Mouse (Mus musculus): Measurements from ENCODE around the gene Cirbp. TPM values are rescaled to one million over a fixed set of nuclear protein-coding genes. Genes with fewer than 3 reads are reported as not detected.

Cirbp gene
- polyA plus RNA-seq, 1 experiment from 2014 or later = 398 TPM

DNA sequence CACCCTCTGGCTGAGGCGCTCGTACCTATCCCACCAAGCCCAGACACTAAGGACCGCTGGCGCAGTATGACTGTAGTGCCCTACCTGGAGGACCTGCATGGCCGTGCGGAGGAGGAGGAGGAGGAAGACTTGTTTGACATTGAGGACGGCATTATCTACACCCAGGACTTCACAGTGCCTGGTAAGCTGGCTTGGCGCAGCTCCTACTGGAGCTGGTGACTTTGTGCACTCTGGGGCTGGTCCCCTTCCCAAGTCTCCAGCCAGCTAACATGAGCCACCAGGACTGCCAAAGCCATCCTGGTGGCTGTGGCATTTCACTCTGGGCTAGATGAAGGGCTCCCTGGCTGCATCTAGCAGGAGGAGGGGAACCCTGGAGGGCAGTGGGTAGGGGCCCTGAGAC is 37.9 kb upstream of the Cirbp start:
- no peak overlapping the region for H3K27ac ChIP-seq (ENCODE audit: low read length)
- WGBS = 96% methylated on average over 8 of the region's 8 CpGs
- H3K27me3 ChIP-seq (ENCODE audit: control insufficient read depth, insufficient read depth, low read depth, low read length) = no peaks in the 10 kb centered on the region
- H3K9me3 ChIP-seq (replicated peaks; ENCODE audit: control insufficient read depth, low read length, poor library complexity, severe bottlenecking) = no peaks in the 10 kb centered on the region
- ATAC-seq = no peak
- peaks cover 31% of the 10 kb centered on the region for H3K36me3 ChIP-seq (ENCODE audit: control insufficient read depth, insufficient read depth, low read length)
- H3K4me1 ChIP-seq (ENCODE audit: control insufficient read depth, insufficient read depth, low read length) = no peaks in the 10 kb centered on the region
- H3K4me2 ChIP-seq (ENCODE audit: low read length) = no peak overlapping the region
- no peak overlapping the region for H3K9ac ChIP-seq (ENCODE audit: low read depth, low read length)
- H3K4me3 ChIP-seq (ENCODE audit: low read depth, low read length) = no peak overlapping the region

GRCm38 (mm10) chr10:80129846-80130245 is 35.9 kb upstream of the Cirbp start:
- H3K4me2 ChIP-seq (ENCODE audit: low read length) = no peak overlapping the region
- H3K4me1 ChIP-seq (ENCODE audit: control insufficient read depth, insufficient read depth, low read length) = no peaks in the 10 kb centered on the region
- H3K36me3 ChIP-seq (ENCODE audit: control insufficient read depth, insufficient read depth, low read length) = peaks cover 46% of the 10 kb centered on the region
- no peaks in the 10 kb centered on the region for H3K9me3 ChIP-seq (replicated peaks; ENCODE audit: control insufficient read depth, low read length, poor library complexity, severe bottlenecking)
- H3K4me3 ChIP-seq (ENCODE audit: low read depth, low read length) = no peak overlapping the region
- H3K27me3 ChIP-seq (ENCODE audit: control insufficient read depth, insufficient read depth, low read depth, low read length) = no peaks in the 10 kb centered on the region
- WGBS = 92% methylated on average over 9 of the region's 9 CpGs
- no peak overlapping the region for H3K27ac ChIP-seq (ENCODE audit: low read length)
- H3K9ac ChIP-seq (ENCODE audit: low read depth, low read length) = no peak overlapping the region
- no peak for ATAC-seq

DNA sequence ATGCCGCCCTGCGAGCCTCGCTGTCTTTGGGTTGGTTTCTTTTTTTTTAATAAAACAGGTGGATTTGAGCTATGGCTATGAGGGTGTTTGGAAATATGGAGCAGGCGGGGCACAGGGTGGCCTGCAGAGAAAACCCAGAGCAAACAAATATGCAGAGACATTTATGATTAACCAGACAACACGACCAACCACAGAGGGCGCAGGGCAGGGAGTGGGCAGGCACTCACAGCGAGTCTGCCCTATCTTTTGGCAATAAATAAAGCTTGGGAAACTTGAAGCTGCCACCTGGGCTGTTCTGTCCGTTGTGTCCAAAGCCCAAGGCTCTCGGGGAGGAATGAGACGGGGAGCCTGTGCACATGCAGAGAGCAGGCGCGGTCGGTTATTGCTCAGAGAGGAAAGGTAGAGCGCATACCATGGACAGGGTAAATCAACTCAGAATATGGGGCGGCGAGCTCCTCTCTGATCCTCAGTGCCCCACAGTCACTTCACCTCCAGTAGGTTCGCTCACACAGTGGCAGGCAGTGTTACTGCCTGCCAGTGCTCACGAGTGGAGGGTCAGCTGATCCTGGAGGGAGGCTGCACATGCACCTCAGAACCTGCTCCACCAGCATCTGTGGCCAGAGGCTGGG is 35.3 kb upstream of the Cirbp start:
- ATAC-seq = no peak; the same call in 1 of the 2 replicates
- Histone ChIP-seq H3K4me1 (ENCODE audit: control insufficient read depth, insufficient read depth, low read length) (no peaks in the 10 kb centered on the region), H3K9me3 (replicated peaks; ENCODE audit: control insufficient read depth, low read length, poor library complexity, severe bottlenecking) (no peaks in the 10 kb centered on the region), H3K27ac (ENCODE audit: low read length) (no peak overlapping the region), H3K27me3 (ENCODE audit: control insufficient read depth, insufficient read depth, low read depth, low read length) (no peaks in the 10 kb centered on the region), H3K36me3 (ENCODE audit: control insufficient read depth, insufficient read depth, low read length) (peaks cover 49% of the 10 kb centered on the region), H3K4me2 (ENCODE audit: low read length) (no peak overlapping the region), H3K9ac (ENCODE audit: low read depth, low read length) (no peak overlapping the region), H3K4me3 (ENCODE audit: low read depth, low read length) (no peak overlapping the region)
- WGBS = 89% methylated on average over 18 of the region's 18 CpGs

- Histone ChIP-seq H3K9me3 (replicated peaks; ENCODE audit: control insufficient read depth, low read length, poor library complexity, severe bottlenecking) (no peaks in the 10 kb centered on the region), H3K4me2 (ENCODE audit: low read length) (peak overlapping the region; percentile 13), H3K27ac (ENCODE audit: low read length) (0 out of 2 replicates have a peak overlapping the region, but pooled peaks have one; percentile 1), H3K36me3 (ENCODE audit: control insufficient read depth, insufficient read depth, low read length) (peaks cover 50% of the 10 kb centered on the region), H3K9ac (ENCODE audit: low read depth, low read length) (peak overlapping the region; percentile 22; the same call in 1 of the 2 replicates), H3K4me1 (ENCODE audit: control insufficient read depth, insufficient read depth, low read length) (peaks cover 6% of the 10 kb centered on the region), H3K27me3 (ENCODE audit: control insufficient read depth, insufficient read depth, low read depth, low read length) (no peaks in the 10 kb centered on the region), H3K4me3 (ENCODE audit: low read depth, low read length) (no peak overlapping the region)
- 14% methylated on average over 55 of the region's 55 CpGs for whole genome bisulfite sequencing
- peak; percentile 66 for ATAC-seq
Observed at GRCm38 (mm10) chr10:80131316-80131951, 34.4 kb upstream of the Cirbp start.

DNA sequence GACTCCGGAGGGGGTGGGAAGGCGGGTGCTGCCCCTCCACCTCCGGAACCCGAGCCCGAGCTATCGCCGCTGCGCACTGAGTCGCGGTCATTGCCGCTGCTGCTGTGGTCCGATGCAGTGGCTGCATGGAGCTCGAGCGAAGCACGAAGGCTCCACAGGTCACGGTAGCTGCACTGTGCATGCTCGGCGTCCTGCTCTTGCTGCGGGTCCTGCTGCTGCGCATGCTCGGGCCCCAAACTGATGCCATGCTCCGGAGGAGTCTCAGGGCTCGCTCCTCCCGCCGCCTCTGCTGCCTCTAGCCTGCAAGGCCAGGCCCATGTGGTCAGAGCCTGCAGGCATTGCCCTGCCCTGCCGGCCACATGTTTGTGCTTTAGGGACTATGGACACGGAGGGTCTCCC is 33.8 kb upstream of the Cirbp start:
- H3K9ac ChIP-seq (ENCODE audit: low read depth, low read length) = peak overlapping the region; percentile 22; the same call in 1 of the 2 replicates
- peak; percentile 29; the same call in 1 of the 2 replicates for ATAC-seq
- H3K36me3 ChIP-seq (ENCODE audit: control insufficient read depth, insufficient read depth, low read length) = peaks cover 51% of the 10 kb centered on the region
- no peaks in the 10 kb centered on the region for H3K9me3 ChIP-seq (replicated peaks; ENCODE audit: control insufficient read depth, low read length, poor library complexity, severe bottlenecking)
- H3K4me2 ChIP-seq (ENCODE audit: low read length) = peak overlapping the region; percentile 13
- no peaks in the 10 kb centered on the region for H3K27me3 ChIP-seq (ENCODE audit: control insufficient read depth, insufficient read depth, low read depth, low read length)
- 22% methylated on average over 27 of the region's 27 CpGs for WGBS
- H3K4me3 ChIP-seq (ENCODE audit: low read depth, low read length) = no peak overlapping the region
- no peak overlapping the region for H3K27ac ChIP-seq (ENCODE audit: low read length)
- H3K4me1 ChIP-seq (ENCODE audit: control insufficient read depth, insufficient read depth, low read length) = peaks cover 11% of the 10 kb centered on the region

DNA sequence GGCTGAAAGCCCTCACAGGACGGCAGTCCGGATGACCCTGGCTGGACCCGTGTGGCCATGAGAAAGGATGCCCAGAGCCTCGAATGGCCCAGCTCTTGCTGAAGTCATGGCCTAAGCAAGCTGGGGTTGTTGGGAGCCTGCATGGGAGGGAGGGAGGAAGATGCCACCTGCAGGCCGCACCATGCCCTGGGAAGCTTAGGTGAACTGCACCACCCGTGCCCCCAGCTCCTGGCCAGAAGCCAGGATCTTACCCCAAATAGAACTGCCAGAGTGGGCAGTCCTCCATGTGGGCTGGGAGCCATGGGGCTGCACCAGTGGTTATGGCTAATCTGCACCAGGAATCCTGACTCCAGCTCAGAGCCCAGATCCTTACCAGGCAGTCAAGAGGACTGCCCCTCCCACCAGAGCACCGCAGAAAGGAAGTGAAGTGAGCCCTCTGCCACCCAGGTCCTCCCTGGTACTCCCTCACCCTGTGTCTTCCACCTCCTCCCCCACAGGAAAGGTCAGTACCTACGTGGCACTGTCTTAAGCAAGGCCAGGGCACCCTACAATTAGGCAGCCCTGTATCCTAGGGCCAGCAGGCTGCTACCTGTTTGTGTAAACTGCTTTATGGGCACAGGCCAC is 32.4 kb upstream of the Cirbp start:
- no peaks in the 10 kb centered on the region for H3K9me3 ChIP-seq (replicated peaks; ENCODE audit: control insufficient read depth, low read length, poor library complexity, severe bottlenecking)
- H3K4me3 ChIP-seq (ENCODE audit: low read depth, low read length) = no peak overlapping the region
- H3K4me1 ChIP-seq (ENCODE audit: control insufficient read depth, insufficient read depth, low read length) = peaks cover 17% of the 10 kb centered on the region
- 63% methylated on average over 8 of the region's 8 CpGs for whole genome bisulfite sequencing
- H3K27ac ChIP-seq (ENCODE audit: low read length) = no peak overlapping the region
- H3K36me3 ChIP-seq (ENCODE audit: control insufficient read depth, insufficient read depth, low read length) = peaks cover 45% of the 10 kb centered on the region
- no peaks in the 10 kb centered on the region for H3K27me3 ChIP-seq (ENCODE audit: control insufficient read depth, insufficient read depth, low read depth, low read length)
- H3K9ac ChIP-seq (ENCODE audit: low read depth, low read length) = 0 out of 2 replicates have a peak overlapping the region, but pooled peaks have one; percentile 25
- no peak overlapping the region for H3K4me2 ChIP-seq (ENCODE audit: low read length)
- ATAC-seq = no peak

DNA sequence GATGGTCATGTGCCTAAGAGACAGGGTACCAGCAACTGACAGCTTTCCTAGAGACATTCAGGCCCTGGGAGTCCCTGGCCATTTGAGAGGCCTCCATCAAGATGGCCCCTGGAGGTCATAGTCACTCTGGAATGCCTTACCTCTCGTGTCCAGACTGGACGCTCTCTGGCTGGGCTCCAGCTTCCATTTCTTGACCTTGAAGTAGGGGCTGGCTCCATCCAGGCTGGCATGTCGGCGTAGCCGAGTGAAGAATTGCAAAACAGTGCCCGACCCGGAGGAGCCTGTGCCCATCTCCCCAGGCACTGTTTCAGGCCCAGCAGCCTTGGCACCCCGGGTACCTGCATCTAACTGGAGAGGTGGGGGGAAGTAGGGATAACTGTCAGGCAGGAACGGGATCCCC is 31.4 kb upstream of the Cirbp start:
- Histone ChIP-seq H3K9me3 (replicated peaks; ENCODE audit: control insufficient read depth, low read length, poor library complexity, severe bottlenecking) (no peaks in the 10 kb centered on the region), H3K36me3 (ENCODE audit: control insufficient read depth, insufficient read depth, low read length) (peaks cover 40% of the 10 kb centered on the region), H3K4me2 (ENCODE audit: low read length) (no peak overlapping the region), H3K4me3 (ENCODE audit: low read depth, low read length) (no peak overlapping the region), H3K9ac (ENCODE audit: low read depth, low read length) (no peak overlapping the region), H3K4me1 (ENCODE audit: control insufficient read depth, insufficient read depth, low read length) (peaks cover 17% of the 10 kb centered on the region), H3K27me3 (ENCODE audit: control insufficient read depth, insufficient read depth, low read depth, low read length) (no peaks in the 10 kb centered on the region), H3K27ac (ENCODE audit: low read length) (no peak overlapping the region)
- no peak for ATAC-seq
- WGBS = 90% methylated on average over 9 of the region's 9 CpGs

- Histone ChIP-seq H3K4me2 (ENCODE audit: low read length) (no peak overlapping the region), H3K9ac (ENCODE audit: low read depth, low read length) (no peak overlapping the region), H3K36me3 (ENCODE audit: control insufficient read depth, insufficient read depth, low read length) (peaks cover 37% of the 10 kb centered on the region), H3K27me3 (ENCODE audit: control insufficient read depth, insufficient read depth, low read depth, low read length) (no peaks in the 10 kb centered on the region), H3K4me3 (ENCODE audit: low read depth, low read length) (no peak overlapping the region), H3K4me1 (ENCODE audit: control insufficient read depth, insufficient read depth, low read length) (peaks cover 17% of the 10 kb centered on the region), H3K27ac (ENCODE audit: low read length) (no peak overlapping the region), H3K9me3 (replicated peaks; ENCODE audit: control insufficient read depth, low read length, poor library complexity, severe bottlenecking) (no peaks in the 10 kb centered on the region)
- WGBS = 90% methylated on average over 10 of the region's 10 CpGs
- no peak for ATAC-seq
Observed at GRCm38 (mm10) chr10:80135161-80135560, 30.6 kb upstream of the Cirbp start.

GRCm38 (mm10) chr10:80135641-80136040 is 30.1 kb upstream of the Cirbp start:
- Histone ChIP-seq H3K4me1 (ENCODE audit: control insufficient read depth, insufficient read depth, low read length) (peaks cover 18% of the 10 kb centered on the region), H3K4me2 (ENCODE audit: low read length) (no peak overlapping the region), H3K9ac (ENCODE audit: low read depth, low read length) (no peak overlapping the region; the same call in 1 of the 2 replicates), H3K27me3 (ENCODE audit: control insufficient read depth, insufficient read depth, low read depth, low read length) (no peaks in the 10 kb centered on the region), H3K36me3 (ENCODE audit: control insufficient read depth, insufficient read depth, low read length) (peaks cover 37% of the 10 kb centered on the region), H3K27ac (ENCODE audit: low read length) (no peak overlapping the region), H3K9me3 (replicated peaks; ENCODE audit: control insufficient read depth, low read length, poor library complexity, severe bottlenecking) (no peaks in the 10 kb centered on the region), H3K4me3 (ENCODE audit: low read depth, low read length) (no peak overlapping the region)
- WGBS = 93% methylated on average over 1 of the region's 1 CpGs
- no peak for ATAC-seq

Measured in midbrain, embryonic 16.5 days (tissue).